Mouse (Mus musculus): ENCODE data around the gene Dab1. TPM values are rescaled to one million over a fixed set of nuclear protein-coding genes. Genes with fewer than 3 reads are reported as not detected.

Gene Dab1
- total RNA-seq, 2 experiments from 2014 or later: 159 to 164 TPM

DNA sequence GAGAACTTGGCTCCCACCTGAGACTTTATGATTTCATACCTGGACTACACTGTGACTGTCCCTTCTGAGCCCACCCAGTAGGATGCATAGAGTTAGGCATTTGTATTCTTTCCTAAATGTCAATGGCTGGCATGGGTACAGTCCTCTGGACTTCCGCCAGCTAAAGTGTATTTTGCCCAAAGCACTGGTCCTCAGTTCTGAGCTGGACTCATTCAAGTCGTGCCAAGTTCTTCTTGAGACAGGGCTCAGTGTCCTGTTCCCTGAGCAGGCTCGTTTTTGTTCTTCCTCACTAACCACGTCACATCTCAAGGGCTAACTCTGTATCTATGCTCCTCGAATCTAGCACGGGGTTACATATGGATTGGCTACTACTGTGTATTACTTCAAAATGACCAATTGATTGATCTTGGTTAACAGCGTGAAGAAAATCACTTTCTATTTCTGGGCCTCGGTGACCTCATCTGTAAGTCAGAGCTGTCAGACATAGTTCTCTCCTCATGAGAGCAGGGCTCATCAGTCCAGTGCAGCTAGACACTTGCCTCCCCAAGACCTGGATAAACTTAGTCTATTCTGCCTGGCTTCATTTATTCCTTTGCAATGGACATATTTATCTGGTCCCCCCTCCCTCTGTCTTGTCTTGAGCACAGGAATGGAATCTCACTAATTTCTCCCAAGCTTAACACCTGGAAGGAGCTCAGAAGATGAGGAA, 1023.8 kb downstream of the Dab1 start:
- peak; percentile 67 for DNase-seq
- intact Hi-C loops (cut with DNase I): no loop called here

DNA sequence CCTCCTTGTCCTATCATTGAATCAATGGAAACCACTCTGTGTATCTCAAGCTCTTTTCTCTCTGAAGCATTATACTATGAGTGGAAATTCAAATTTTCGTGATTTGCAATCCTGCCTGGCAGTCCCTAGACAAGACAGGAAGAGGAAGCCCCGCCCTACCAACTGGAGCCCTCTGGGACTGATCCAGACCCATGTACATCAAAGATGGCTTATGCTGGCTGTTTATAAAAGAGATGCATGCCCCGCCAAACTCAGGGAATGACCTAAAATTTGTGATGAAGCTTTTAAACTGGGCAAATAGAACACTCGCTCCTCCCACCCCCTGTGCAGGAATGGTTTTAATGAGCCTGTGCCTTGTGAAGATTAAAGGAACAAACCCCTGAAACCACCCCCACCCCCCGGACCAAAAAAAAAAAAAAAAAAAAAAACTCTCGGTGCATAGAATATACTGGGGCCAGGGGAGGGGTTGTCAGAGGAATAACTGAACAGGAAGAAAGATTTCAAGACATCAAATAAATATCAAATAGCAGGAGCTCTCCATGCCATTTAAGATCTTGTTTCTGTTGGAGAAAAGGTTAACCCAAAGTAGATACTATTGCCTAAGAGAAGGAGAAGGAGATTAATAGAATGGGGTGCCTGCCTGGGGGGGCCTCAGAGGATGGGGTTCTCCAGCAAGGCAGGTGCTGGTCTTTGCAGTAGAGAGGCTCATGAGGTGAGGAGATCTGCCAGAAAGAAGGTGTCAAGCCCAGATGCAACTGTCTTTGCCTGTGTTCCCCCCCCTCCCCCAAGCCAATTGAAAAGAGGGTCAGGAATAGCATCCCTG, 1024.6 kb downstream of the Dab1 start:
- intact Hi-C loops (cut with DNase I): no loop called here
- peak; percentile 66 for DNase-seq

DNA sequence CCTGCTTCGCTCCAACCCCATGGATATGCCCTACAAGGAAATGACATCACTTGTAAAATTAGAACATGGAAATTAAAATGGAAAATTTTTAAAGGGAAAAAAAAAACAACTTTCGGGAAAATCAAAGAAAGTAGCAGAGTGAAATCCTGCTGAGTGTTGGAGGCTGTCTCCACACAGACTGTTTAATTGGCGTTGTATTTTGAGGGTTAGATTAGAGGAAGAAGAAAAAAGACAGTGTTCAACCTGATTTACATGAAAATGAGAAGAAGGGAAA, 1025.1 kb downstream of the Dab1 start:
- intact Hi-C loops (cut with DNase I): no loop called here
- no peak for DNase-seq

DNA sequence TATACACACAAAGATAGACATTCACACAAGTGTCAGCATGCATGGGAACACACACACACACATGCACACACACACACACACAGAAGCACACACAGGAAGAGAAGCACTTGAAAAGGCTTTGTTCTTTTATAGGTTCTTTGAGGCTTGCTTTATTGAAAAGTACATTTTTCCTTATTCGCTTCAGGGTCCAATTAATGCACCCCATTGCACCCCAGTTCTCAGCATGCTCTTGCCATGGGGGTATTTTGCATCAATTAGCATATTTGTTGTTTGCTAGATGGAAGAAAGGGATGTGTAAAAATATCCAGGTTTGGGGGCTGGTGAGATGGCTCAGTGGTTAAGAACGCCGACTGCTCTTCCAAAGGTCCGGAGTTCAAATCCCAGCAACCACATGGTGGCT, 1025.7 kb downstream of the Dab1 start:
- no peak for DNase-seq
- intact Hi-C loops (cut with DNase I): no loop called here

DNA sequence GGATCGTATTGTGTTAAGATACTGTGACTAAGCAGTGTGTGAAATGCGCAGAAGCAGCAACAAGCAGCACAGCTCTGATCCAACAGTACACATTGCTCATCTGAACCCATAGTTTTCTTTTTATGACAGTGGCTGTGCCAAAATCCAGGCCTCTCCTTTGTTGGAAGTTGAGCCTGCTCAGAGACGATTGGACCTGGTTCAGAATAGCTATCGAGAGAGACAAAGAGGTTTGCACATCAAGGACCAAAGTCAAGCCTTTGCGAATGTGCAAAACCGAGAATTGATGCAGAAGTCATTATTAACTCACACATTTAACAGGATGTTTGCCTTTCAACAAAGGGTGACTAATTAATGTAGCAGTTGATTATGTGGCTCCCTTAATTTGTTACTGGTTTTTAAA, 1032.6 kb downstream of the Dab1 start:
- DNase-seq: no peak
- intact Hi-C loops (cut with DNase I): loop anchor here (10.0 kb wide), 1 partner anchor 187 kb away; no protein-coding TSS in a partner anchor

DNA sequence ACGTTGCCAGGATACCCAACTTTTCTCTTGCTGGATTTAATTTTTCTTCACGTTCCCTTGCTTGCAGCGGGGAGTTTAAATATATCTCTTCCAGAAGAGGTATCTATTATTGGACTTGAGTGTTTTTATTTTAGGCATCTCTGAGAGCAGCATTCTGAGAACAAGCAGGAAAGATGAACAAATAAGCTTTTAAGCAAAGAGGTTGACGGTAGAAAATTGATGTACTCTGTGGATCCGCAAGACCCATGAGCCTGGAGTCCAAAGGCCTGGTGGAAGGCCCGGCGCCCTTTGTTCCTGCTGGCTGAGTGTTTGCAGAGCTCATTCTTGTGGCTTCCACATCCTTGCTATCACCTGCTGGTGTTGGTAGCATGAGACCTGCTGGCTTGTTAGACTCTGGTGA, 1037.6 kb downstream of the Dab1 start:
- intact Hi-C loops (cut with DNase I): loop anchor here (10.0 kb wide), 1 partner anchor 192 kb away; no protein-coding TSS in a partner anchor
- no peak for DNase-seq

DNA sequence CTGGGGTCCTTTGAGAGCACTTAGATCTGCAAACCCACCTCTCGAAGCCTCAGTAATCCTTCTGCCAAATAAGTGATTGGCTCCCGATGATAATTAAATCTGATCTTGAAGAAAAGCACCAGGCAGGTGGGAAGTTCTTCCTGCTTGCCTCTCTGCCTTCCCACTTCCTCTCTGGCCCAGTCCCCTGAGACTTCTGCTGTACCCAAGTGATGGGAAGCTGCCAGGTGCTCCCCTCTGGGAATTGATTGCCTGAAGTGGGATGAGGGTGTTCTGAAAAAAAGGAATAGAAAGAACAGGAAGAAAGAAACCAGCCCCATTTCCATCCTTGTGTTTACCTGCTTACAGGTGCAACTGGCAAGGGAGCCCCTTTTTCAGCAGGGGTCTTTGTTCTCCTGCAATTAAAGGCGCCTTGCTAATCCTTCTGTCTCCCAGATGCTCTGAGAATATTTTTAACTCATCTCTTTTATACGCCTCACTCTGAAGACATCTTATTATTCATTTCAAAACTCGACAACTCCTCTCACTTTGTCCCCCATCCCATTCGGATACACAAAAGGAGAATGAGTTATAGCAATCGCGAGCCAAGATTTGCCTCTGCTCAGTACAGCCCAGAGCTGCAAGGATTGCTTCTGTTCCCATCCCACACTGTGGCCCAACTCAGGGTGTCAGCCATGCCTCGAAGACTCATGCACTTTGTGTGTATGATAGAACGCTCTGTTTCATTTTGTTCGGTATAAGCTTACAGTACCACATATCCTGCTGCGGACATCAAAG, 1043.9 kb downstream of the Dab1 start:
- DNase-seq: no peak
- intact Hi-C loops (cut with DNase I): no loop called here

DNA sequence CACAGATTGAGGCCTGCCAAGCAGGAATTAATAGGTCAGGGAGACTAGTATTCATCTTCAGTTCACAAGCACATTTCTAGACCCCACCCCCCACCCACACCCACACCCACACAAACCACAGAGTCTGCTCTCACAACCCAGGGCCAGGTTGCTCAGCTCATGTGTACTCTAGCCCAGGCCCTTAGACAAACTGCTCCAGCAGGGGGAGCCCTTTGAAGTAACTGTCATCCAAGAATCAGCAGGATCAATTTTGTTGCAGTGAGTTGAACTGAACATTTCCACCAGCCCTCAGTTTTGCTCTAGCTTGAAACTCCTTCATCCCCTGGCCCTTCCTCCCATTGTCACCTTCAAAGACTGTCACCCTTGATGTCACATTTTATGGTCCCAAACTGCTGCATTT, 1046.4 kb downstream of the Dab1 start:
- peak; percentile 74 for DNase-seq
- intact Hi-C loops (cut with DNase I): no loop called here

DNA sequence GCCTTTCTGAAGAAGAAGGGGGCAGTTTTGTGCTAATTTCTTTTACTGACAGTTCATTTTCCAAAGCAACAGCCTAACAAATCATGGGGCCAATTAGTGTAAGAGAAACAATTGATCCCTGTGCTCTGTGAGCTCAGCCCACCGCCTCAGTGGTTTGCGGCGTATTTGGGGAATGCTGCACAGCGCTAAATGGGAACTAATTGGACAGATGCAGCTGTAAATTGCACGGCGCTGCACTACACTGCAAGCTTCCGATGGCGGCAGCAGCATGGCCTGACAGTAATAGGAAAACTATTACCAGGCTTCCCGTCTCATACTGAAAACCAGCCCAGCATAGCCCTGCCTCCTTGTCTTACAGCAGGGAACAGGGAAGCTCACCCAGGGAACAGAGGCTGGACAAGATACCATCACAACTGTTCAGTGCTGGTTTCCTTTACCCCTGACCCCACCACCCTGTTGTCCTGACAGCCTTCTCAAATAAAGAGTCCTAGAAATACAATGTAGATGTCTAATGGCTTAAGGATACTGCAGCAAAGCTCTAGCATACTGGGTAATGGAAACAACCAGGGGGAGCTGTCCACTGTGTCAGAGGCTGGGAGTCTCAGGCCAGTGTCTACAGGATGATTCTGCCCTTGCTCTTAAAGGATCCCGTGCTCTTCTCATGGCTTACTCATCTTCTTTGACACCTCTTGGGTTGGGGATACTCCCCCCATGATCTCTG, 1047.8 kb downstream of the Dab1 start:
- no peak for DNase-seq
- intact Hi-C loops (cut with DNase I): no loop called here

DNA sequence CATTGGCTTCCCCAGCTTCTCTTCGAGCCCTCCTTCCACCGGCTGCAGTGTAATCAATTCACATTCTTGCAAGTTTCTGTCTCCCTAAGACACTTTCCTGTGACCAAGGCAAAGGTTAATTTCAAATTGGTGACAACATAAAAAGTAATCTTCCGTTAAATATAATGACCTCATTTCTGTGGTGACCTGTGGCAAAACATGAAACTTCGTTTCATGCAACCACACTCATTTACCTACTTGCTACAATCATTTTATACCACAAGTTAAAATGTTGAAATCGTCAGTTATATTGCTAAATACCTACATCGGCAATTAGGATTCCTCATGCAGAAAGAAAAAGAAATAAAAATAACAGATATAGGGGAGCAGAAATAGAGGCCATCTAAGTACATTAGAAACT, 1048.9 kb downstream of the Dab1 start:
- DNase-seq: no peak
- intact Hi-C loops (cut with DNase I): no loop called here

DNA sequence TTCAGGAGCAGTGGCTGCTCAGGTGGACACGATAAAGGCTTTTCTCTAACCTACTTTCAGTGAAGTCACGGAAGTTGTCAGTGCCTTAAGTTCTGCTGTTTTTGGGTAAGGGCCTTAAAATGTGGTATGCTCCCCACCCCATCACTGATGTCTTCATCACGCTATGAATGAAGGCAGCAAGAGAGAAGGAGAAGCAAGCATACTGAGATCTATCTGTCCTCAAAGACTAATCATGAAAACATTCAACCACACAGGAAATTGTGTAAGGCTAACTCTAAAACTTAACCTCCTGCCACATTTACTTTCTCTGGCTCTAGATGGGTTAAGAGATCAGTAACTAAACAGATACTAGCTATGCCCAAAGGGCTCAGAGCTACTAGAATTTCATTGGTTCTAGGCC, 1050.2 kb downstream of the Dab1 start:
- DNase-seq: no peak
- intact Hi-C loops (cut with DNase I): no loop called here

DNA sequence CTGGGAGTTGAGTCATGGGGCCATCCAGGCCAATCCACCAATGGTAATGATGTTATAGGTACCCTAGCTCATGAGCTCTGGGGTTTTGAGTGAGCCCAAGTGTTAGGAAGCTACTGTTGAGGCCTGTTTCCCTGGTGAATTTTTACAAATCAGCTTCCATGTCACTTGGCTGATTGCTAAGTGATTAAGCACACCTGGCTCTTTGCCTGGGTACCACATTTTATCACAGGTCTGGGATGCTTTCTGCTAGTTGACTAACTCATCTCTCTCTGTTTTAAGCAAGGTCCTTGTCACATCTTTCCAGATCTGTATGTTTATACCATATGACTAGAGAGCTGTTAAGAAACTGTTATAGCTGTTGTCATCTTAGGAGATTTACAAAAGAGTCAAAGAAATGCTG, 1051.6 kb downstream of the Dab1 start:
- DNase-seq: no peak
- intact Hi-C loops (cut with DNase I): no loop called here

DNA sequence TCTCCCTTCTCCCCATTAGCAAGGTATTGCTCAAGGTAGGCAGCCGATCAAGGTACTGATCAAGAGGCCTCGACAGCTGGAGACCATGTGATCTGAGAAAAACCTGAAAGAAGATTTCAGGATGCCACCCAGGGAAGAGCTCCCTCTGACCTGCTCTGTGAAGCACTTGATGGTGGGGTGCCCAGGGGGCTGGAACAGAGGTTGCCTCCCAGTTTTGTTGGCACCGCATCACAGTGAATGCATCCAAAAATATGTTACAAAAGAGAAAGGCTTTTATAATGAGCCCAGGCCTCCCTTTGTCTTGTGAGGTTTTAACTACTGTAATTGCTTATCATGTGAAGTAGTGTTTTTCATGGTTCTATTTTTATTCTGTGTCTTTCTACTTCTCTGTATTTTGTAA, 1054.2 kb downstream of the Dab1 start:
- intact Hi-C loops (cut with DNase I): no loop called here
- DNase-seq: peak; percentile 5

DNA sequence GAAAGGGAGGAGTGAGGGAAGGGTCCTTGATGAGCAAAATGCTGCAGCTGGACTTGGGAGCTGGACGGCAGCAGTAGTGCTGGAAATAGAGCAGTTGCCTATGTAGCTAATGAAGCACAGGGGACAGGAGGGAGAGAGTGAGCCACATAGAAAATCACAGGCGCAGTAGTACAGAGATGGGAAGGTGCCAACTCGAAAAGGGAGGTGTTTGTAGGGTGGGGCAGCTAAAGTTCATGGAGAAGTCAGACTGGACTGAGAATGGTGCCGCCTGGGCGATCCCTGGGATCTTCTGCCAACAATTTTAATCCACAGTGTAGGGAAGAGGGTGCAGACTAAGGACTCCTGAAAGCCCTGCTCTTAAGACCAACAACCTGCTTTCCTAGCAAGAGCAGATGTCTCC, 1055.5 kb downstream of the Dab1 start:
- no peak for DNase-seq
- intact Hi-C loops (cut with DNase I): no loop called here

DNA sequence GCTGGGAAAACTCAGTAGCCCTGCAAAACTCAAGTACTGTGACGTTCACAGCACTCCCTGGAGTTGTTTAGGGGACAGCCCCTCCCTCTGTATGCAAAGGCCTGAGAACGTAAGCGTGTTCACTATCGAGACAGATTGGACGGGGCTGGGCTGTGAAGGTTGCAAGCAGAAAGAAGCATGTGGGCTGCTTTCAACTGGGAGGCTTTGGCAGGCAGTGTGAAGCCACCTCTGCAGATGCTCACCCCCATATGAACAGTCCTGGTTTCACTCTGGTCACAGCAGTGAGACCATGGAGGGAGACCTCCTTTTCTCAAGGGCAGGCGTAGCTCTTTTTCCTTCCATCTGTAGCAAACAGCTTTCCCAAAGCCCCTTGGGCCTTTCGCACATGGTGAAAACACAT, 1059.1 kb downstream of the Dab1 start:
- DNase-seq: no peak

DNA sequence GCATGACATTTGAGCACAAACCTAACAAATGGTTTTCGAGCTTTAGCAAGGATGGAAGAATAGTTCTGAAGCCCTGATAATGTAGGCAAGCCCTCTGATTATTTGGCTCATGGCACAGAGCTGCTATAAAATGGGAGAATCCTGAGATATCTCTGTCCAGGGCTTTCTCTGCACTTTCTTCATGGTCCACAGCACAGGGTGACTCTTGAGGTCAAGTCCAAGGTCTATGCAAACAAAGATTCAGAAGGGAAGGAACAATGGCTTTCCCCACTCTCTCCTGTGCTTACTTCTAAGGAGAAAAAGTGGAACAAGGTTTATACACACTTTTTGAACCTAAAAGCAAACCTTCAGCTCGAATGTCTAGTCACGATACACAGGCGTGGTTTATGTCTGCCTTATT, 1061.3 kb downstream of the Dab1 start:
- no peak for DNase-seq
- intact Hi-C loops (cut with DNase I): no loop called here

More for the DNA sequence above, 1059.1 kb downstream of the Dab1 start:
- intact Hi-C loops (cut with DNase I): no loop called here

DNA sequence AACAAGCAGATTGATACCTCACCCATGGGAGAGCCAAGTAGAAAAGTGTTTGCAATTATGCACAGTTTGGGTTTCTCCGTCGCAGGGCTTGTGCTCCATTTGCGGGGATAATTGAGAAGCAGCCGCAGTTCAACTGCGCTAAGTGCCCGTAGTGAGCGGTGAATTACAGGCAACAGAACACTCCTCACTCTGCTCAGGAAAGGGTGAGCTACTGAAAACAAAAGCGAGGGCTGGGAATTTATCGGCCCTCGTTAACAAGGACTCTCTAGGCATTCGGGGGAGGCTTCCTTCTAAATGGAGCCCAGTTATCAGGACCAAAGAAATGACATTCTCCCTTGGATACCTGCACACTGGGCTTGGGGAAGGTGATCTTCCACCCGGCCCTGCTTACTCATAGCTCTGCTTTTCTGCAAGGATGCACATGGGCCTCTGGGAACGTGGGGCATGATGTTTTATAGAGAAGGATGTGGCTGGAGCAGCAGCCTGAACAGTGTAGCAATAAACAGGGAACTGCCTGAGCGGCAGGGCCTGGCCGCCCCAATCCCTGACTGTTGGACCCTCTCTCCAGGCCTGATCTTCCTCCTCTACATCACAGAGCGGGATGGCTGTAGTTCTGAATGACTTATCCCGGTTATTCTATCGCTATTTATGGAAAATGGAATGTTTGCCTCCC, 1067.1 kb downstream of the Dab1 start:
- DNase-seq: no peak
- intact Hi-C loops (cut with DNase I): no loop called here

DNA sequence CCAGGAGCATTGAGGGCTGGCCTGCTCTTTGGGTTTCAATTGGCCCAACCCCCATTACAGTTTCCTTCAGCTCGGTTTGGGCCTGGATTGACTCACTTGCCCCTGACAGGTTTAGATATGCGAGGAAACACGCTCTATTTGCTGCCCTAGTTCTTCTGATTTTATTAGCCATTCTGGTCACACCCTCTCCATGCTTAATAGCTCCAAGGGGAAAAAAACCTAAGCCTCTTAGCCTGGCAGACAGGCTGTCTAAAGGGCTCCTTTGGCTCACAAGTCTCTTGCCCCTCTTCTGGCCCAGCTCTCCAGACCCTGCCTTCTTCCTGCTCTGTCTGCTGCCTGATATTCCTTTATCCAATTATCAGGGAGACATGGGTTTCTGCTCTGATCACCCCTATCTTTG, 1069.9 kb downstream of the Dab1 start:
- no peak for DNase-seq
- intact Hi-C loops (cut with DNase I): no loop called here

DNA sequence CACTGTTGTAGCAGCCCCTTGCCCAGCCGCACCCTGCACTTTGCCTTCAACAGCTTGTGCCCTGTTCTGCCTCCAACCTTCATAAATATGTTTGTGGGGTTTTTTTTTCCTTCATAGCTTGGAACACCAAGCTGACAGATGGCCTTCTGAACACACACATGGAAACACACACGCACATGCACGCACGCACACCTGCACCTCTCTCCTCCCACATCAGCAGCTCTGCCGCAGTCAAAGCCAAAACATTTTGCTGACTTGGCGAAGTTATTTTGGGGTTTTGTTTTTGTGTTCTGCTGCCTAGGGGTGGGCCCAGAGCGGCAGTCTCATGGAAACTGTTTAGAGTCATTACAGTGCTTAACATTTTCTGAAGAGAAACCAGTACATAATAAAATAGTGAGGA, 1071.9 kb downstream of the Dab1 start:
- no peak for DNase-seq
- intact Hi-C loops (cut with DNase I): no loop called here

DNA sequence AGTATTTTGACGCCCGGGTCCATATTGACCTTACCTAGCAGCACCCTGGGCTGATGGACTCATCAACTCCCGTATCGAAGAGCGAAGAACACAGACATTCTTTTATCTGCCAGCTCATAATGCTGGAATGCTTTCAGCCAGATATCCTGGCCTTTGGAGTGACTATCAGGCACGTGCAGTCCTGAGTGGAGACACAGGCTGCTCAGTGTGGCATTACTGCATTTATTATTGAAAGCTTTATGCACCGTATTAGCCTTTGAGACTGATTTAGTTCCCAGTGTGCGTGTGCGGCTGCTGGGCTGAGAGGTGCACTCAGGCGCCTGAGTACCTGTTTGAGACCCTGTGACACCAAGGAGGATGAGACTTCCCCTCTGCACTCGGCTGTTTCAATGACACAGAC, 1075.0 kb downstream of the Dab1 start:
- intact Hi-C loops (cut with DNase I): no loop called here
- no peak for DNase-seq

DNA sequence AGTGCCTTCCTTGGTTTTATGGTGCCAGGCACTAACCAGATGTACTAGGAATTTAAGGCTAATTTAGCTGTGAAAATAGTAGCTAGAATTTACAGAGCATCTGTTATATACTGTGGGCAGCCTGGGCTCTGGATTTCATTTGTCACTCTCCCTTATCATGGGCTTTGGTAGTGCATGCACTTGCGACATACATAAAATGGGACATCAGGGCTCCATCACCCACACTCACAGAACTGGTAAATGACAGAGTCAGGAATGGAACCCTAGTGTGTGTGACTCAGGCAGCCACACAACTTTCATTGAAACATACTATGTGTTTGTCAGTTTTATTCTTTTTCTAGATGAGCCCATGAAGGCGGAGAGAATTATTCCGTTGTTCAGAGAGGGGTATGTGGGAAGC, 1077.4 kb downstream of the Dab1 start:
- DNase-seq: no peak
- intact Hi-C loops (cut with DNase I): no loop called here

Measured in left cerebral cortex, postnatal 4 days (tissue).